Mouse (Mus musculus) mouse trophoblast stem cell (cell line): ENCODE measurements at regions not wholly inside any gene's neighbourhood (a gene's known extent, or its start where the extent isn't known, plus 50 kb on each side); places are given as distances from the start of the nearest gene placed in this dataset.
"Not testable (repeated sequence)": the region's sequence is repeated elsewhere in the genome, so short reads cannot be mapped to it uniquely, and the experiment has no call there.

Experiments used
- in situ Hi-C, 2 experiments: fragments of 300-500 bp; cut with MseI, MboI; formaldehyde crosslinking; loops; 2 replicates in 1 of 2; 3 replicates in 1 of 2; pipeline ENCODE4 v1.15.1; 2025

DNA sequence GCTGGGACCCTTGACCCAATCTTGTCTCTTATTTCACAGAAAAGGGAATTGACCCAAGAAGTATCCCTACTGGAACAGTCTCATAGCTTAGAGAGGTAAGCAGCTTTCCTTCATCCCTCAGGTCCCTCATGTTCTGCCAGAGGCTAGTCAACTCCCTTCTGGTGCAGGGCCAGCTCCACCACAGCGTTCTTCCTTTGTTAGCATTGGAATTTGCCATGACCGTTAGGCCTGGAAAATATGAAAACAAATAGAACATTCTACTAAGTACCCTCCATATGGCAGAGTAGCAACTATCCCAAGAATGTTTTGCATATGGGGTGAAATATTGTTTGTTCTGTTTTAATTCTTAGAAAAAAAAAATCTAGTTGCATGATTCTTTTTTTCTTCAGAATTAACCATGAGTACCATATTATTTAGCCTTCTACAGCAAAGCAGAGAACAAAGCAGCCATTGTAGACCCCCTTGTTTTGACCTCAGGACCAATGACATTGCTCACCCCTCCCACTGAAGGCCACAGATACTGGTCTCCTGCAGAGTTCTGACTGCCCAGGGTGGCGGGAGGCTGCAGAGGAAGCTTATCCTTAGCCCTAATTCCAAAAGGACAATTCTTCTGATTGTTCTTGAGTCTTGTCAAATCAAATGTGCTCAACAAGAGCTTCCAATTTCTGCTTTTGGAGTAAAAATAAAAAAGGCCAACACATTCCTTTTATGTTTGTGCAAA lies 78.1 kb upstream of the Ehbp1 start:
- in situ Hi-C loops = no loop called here

DNA sequence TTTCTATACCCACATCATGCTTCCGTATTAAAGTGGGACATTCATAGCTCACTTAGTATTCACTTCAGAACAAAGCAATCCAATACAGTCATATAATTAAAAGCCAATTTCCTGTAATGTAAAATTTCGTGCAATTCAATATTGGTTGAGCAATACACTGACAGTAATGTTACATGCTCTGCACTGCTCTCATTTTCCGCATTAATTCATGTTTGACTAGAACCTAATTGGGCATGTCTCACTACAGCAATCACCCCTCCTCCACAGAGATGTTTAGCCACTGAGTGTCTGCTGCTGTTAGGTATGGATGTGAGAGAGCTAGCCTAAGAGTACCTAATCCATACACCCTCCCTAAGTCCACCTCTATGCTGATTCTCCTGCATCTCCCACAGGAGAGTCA lies 79.7 kb upstream of the Ehbp1 start:
- in situ Hi-C loops = no loop called here

DNA sequence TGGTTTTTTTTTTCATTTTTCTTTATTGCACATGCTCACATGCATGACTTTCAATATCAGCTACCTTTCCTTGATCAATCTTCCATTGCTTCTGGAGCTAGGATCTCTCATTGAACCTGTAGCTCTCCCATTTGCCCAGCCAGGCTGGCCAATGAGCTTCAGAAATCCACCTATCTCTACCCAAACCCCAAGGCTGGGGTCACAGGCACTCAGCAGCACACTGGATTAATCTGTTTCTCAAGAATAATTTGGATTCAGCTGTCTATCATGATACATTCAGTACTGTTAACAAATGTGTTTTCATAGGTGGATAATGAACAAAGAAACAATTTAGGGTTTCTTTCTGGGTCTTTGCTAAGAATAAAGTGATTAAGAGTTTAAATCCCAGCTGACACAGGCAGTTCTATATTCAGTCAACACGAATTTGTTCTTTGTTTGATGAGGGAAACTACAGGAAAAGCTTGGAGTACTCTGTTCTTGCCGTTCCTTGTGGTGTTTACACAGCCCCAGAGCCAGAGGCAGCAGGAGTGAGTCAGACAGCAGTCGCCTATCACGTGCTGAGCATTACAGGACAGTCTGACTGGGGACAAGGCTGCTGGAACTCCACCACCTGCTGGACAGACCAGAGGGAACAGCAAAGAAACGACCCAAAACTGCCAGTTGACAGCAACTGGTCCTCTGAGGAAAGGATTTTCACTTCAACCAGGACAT lies 74.6 kb upstream of the Tmem17 start:
- in situ Hi-C loops = loop anchor here (5.0 to 10.0 kb wide), 2 partner anchors 210 to 212 kb away; no protein-coding TSS in a partner anchor

- in situ Hi-C loops = loop anchor here (5.0 to 10.0 kb wide), 2 partner anchors 211 to 213 kb away; no protein-coding TSS in a partner anchor
These were observed 74.1 kb upstream of the Tmem17 start for GRCm38 (mm10) chr11:22437851-22438215.

GRCm38 (mm10) chr11:22438441-22439066 lies 73.3 kb upstream of the Tmem17 start:
- in situ Hi-C loops = loop anchor here (5.0 to 10.0 kb wide), 2 partner anchors 211 to 214 kb away; no protein-coding TSS in a partner anchor

DNA sequence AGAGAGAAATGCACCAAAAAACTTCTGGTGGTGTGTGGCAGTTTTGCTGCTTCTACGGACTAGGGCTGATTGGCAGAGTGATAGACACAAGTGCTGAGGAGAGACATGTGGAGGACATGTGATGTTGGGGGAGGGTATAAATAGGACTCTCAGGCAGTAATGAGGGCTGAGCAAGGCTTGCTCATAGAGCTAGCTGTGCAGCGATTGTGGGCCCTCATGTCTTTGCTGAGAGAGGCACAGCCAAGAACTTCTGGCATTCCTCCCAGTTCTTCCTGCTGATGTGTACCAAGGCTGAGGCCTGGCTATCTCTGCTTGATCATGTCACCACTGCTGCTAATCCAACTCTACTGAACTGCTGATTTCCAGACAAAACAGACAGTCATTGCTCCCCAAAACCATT lies 71.4 kb upstream of the Tmem17 start:
- in situ Hi-C loops = no loop called here

DNA sequence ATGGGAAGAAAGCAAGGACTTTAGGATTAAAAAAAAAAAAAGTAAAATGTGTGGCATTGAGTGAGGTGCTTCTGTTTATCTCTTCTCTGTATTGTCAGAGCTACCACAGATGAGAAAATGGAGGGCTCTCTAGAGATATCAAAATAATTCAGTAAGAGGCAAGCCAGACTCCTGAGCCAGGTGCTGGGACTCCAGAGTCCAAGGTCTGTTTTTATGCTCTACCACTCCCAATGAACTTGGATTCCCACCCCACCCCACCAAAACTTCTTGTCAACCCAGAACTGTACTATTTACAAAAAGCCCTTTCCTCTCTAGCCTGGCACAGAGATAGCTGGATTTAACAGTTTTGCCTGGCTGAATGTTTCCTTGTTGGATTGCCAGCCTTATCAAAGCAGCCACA lies 58.7 kb upstream of the Tmem17 start:
- in situ Hi-C loops = no loop called here

DNA sequence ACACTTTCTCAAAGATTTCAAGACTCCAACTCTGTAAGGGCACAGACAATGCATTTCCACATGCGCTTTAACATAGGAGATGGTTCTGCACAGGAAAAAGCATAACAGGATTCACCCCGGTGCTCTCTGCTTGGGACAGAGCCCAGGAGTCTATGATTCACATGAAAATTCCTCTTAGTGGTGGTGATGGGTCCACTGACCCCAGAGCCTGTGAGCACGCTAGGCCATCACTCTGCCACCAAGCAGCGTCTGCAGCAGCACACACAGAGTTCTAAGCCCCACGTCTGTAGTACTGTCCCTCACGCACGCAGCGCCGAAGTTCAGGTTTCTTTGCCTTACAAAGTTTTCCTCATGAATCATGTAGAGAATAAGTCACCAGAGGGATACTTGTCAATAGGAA lies 55.6 kb upstream of the Tmem17 start:
- in situ Hi-C loops = no loop called here

- in situ Hi-C loops = no loop called here
These were observed 54.7 kb upstream of the Tmem17 start for GRCm38 (mm10) chr11:22457220-22457619.

GRCm38 (mm10) chr11:22458951-22459703 lies 52.8 kb upstream of the Tmem17 start:
- in situ Hi-C loops = no loop called here

GRCm38 (mm10) chr11:22461019-22461735 lies 50.7 kb upstream of the Tmem17 start:
- in situ Hi-C loops = not testable (repeated sequence)
